Comparison of ENCODE assay signal across 17 mouse cellular contexts in the genomic region with DNA sequence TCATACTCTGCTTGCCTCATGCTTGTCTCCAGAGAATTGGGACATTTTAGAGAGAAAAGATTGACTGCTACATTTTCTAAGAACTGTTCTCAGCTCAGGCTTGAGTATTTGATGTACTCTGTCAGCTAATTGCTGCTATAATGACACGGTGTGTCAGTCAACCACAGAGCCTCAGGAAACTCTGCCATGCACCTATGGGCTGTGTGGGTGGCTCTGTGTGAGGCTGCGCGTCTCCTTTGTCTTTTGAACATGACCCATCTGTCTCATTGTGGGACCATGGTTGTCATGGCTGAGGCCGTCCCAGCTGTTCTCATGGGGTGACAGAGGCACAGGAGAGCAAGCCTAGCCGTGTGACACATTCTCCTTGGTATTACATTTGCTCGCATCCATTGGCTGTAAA. TPM values are rescaled to one million over a fixed set of nuclear protein-coding genes. Genes with fewer than 3 reads are reported as not detected.
DNase-seq lines count a peak whose midpoint lies in the region; ATAC-seq and TF ChIP-seq lines count a peak whose summit lies in the region.
"Had no signal": no experiment of that assay in that cellular context is flagged by ENCODE, and none has a peak within 500 bp of the region (broad histone marks: within the 10 kb centered on the region; RNA-seq: fewer than 3 reads in every experiment).

No protein-coding gene starts in this region.

- H3K27me3 ChIP-seq in hindbrain, embryonic 11.5 days (ENCODE audit: control insufficient read depth, insufficient read depth, low read length), result no peaks in the 10 kb centered on the region
- H3K27me3 ChIP-seq in hindbrain, postnatal 0 days (ENCODE audit: insufficient read depth, low read length), result no peaks in the 10 kb centered on the region
- H3K27me3 ChIP-seq in forebrain, embryonic 14.5 days (replicated peaks; ENCODE audit: control insufficient read depth, insufficient read depth, low read length), result no peaks in the 10 kb centered on the region
- H3K27me3 ChIP-seq in splenic B cell, adult 2 months (ENCODE audit: control insufficient read depth, insufficient read depth, low read length, poor library complexity, severe bottlenecking), result no peaks in the 10 kb centered on the region
- H3K27me3 ChIP-seq: heart, embryonic 12.5 days; liver, embryonic 15.5 days had no signal

- 0 out of 2 replicates have a peak overlapping the region, but pooled peaks have one; percentile 17 for H3K27ac ChIP-seq in hindbrain, embryonic 11.5 days (ENCODE audit: low read depth, low read length)
- no peak overlapping the region for H3K27ac ChIP-seq in hindbrain, postnatal 0 days
- H3K27ac ChIP-seq in forebrain, embryonic 14.5 days (ENCODE audit: low read depth, low read length), result peak overlapping the region; percentile 50; the same call in 1 of the 2 replicates
- H3K27ac ChIP-seq: kidney, postnatal 0 days; liver, embryonic 15.5 days had no signal

- DNase-seq in hindbrain, embryonic 11.5 days (ENCODE audit: low spot score), result no peak
- DNase-seq in hindbrain, postnatal 0 days (ENCODE audit: low spot score), result no peak
- peak; percentile 37 to 59 for DNase-seq in spleen, adult 18-20 months
- no peak for DNase-seq in spleen, adult 12 weeks (ENCODE audit: low spot score)
- DNase-seq in forebrain, embryonic 14.5 days (ENCODE audit: low spot score), result peak; percentile 19
- DNase-seq in splenic B cell, adult 2 months (ENCODE audit: low read depth, low spot score), result peak; percentile 76
- no peak for DNase-seq in right cerebral cortex, postnatal 36 days (ENCODE audit: low spot score in 2 of 2)
- DNase-seq: adrenal gland, postnatal 25 days; cerebellum, adult 18-20 months; cerebellum, postnatal 25 days; embryo, embryonic 11 days; heart, postnatal 14 days; kidney, adult 18-20 months had no signal

- H3K4me1 ChIP-seq in hindbrain, embryonic 11.5 days (replicated peaks; ENCODE audit: control insufficient read depth, insufficient read depth, low read length), result no peaks in the 10 kb centered on the region
- H3K4me1 ChIP-seq in hindbrain, postnatal 0 days (ENCODE audit: insufficient read depth, low read length), result no peaks in the 10 kb centered on the region
- H3K4me1 ChIP-seq in forebrain, embryonic 14.5 days (ENCODE audit: control insufficient read depth, insufficient read depth, low read length), result no peaks in the 10 kb centered on the region
- H3K4me1 ChIP-seq: heart, embryonic 12.5 days; liver, embryonic 15.5 days had no signal

- no peak overlapping the region for H3K4me3 ChIP-seq in hindbrain, embryonic 11.5 days (ENCODE audit: low read depth, low read length)
- no peak overlapping the region for H3K4me3 ChIP-seq in hindbrain, postnatal 0 days (ENCODE audit: low read length)
- H3K4me3 ChIP-seq in forebrain, embryonic 14.5 days (ENCODE audit: low read depth, low read length), result no peak overlapping the region
- H3K4me3 ChIP-seq: heart, embryonic 12.5 days; liver, embryonic 15.5 days had no signal

- no peaks in the 10 kb centered on the region for H3K36me3 ChIP-seq in hindbrain, embryonic 11.5 days (ENCODE audit: control insufficient read depth, insufficient read depth, low read length)
- H3K36me3 ChIP-seq in hindbrain, postnatal 0 days (ENCODE audit: insufficient read depth, low read length), result peaks cover 26% of the 10 kb centered on the region
- H3K36me3 ChIP-seq in forebrain, embryonic 14.5 days (ENCODE audit: control insufficient read depth, insufficient read depth, low read length), result peaks cover 69% of the 10 kb centered on the region
- peaks cover 4% of the 10 kb centered on the region for H3K36me3 ChIP-seq in splenic B cell, adult 2 months (ENCODE audit: control insufficient read depth, insufficient read depth, low read length, poor library complexity, severe bottlenecking)

- no peak overlapping the region for H3K9ac ChIP-seq in hindbrain, embryonic 11.5 days (ENCODE audit: low read depth, low read length)
- no peak overlapping the region for H3K9ac ChIP-seq in hindbrain, postnatal 0 days (replicated peaks; ENCODE audit: low read length)
- no peak overlapping the region for H3K9ac ChIP-seq in forebrain, embryonic 14.5 days (ENCODE audit: low read length)
- H3K9ac ChIP-seq: heart, embryonic 12.5 days; liver, embryonic 15.5 days had no signal

- no peak for TF ChIP-seq CTCF in hindbrain, postnatal 0 days (IDR thresholded peaks at IDR 0.05; ENCODE audit: low read depth)

- no peak overlapping the region for H3K4me2 ChIP-seq in hindbrain, embryonic 11.5 days (replicated peaks; ENCODE audit: low read depth, low read length)
- no peak overlapping the region for H3K4me2 ChIP-seq in hindbrain, postnatal 0 days (ENCODE audit: low read depth, low read length)
- no peak overlapping the region for H3K4me2 ChIP-seq in forebrain, embryonic 14.5 days (ENCODE audit: low read length)
- H3K4me2 ChIP-seq: heart, embryonic 12.5 days; liver, embryonic 15.5 days had no signal

- H3K9me3 ChIP-seq in hindbrain, embryonic 11.5 days (ENCODE audit: control insufficient read depth, low read length), result no peaks in the 10 kb centered on the region
- no peaks in the 10 kb centered on the region for H3K9me3 ChIP-seq in hindbrain, postnatal 0 days (ENCODE audit: low read length)
- H3K9me3 ChIP-seq in forebrain, embryonic 14.5 days (replicated peaks; ENCODE audit: control insufficient read depth, low read length), result no peaks in the 10 kb centered on the region
- H3K9me3 ChIP-seq: heart, embryonic 12.5 days; liver, embryonic 15.5 days had no signal

- no peak for ATAC-seq in hindbrain, embryonic 11.5 days (ENCODE audit: low FRiP score)
- ATAC-seq in hindbrain, postnatal 0 days, result no peak
- 0 out of 2 replicates have a peak, but pooled peaks have one; percentile 37 for ATAC-seq in forebrain, embryonic 14.5 days
- ATAC-seq in megakaryocyte, adult 5-6 weeks (ENCODE audit: poor library complexity, severe bottlenecking), result no peak

- WGBS in hindbrain, embryonic 11.5 days, result 82% methylated on average over 6 of the region's 6 CpGs
- 68% methylated on average over 6 of the region's 6 CpGs for WGBS in hindbrain, postnatal 0 days
- 82% methylated on average over 6 of the region's 6 CpGs for WGBS in forebrain, embryonic 14.5 days

RNA-seq across cellular contexts. Expression of gene Pik3r4, which starts 17.1 kb away (rescaled TPM):
- polyA plus RNA-seq in hindbrain, embryonic 11.5 days (2014; fragmentation: Nextera tagmentation; extraction: Ambion mirVana), result 23.0 and 26.8 TPM in 2 replicates
- total RNA-seq in hindbrain, postnatal 0 days (2014; rRNA removed), result 17.7 and 26.7 TPM in 2 replicates
- 12.8 and 13.1 TPM in 2 replicates for polyA plus RNA-seq in hindbrain, postnatal 0 days (2015; fragmentation: Nextera tagmentation; extraction: Ambion mirVana)
- polyA plus RNA-seq in forebrain, embryonic 14.5 days (2014; fragmentation: Nextera tagmentation; extraction: Ambion mirVana), result 18.2 and 19.0 TPM in 2 replicates
- total RNA-seq in megakaryocyte, adult 5-6 weeks (2015), result 21.7 and 22.1 TPM in 2 replicates
- 13.4 and 21.7 TPM in 2 replicates for total RNA-seq in megakaryocyte, adult 5-6 weeks (2017)

Comparison
In these comparisons a context has a peak if more than half of its experiments do, and no peak if none do; other contexts are left out.
1. DNase-seq: peak in spleen, adult 18-20 months (2 of 2), forebrain, embryonic 14.5 days (single experiment) and splenic B cell, adult 2 months (single experiment); none in hindbrain, embryonic 11.5 days (single experiment), hindbrain, postnatal 0 days (single experiment), spleen, adult 12 weeks (single experiment) and right cerebral cortex, postnatal 36 days (0 of 2).